Mouse (Mus musculus) testis, adult 2 months (tissue): Measurements from ENCODE around the gene Rps5.

Source experiments
- CTCF ChIP-seq: fragments of 200-500 bp; IDR thresholded peaks from 2 replicates; pipeline ENCODE4 v1.5.1; 2012; ENCODE audit warnings: low read depth, mild to moderate bottlenecking, inconsistent platforms, low read length, moderate library complexity; ENCODE audit not compliant: control insufficient read depth, insufficient read depth, insufficient replicate concordance
- POLR2A ChIP-seq: fragments of 200-500 bp; IDR thresholded peaks from 2 replicates; pipeline ENCODE4 v1.6.1; 2012; ENCODE audit warnings: low read depth, mild to moderate bottlenecking, inconsistent platforms, low read length, moderate library complexity; ENCODE audit not compliant: control insufficient read depth

- TF ChIP-seq CTCF, result no peak
- no peak for TF ChIP-seq POLR2A
These were observed 42.1 kb upstream of the Rps5 start for GRCm38 (mm10) chr7:12880036-12880435.
